Mouse (Mus musculus): Measurements from ENCODE around the gene Dppa3.
A peak's percentile ranks its signal among the peaks of the same experiment; 100 is the strongest.

Dppa3 gene

GRCm38 (mm10) chr6:122626110-122626509 is at the start of gene Dppa3:
TSS of gene Dppa3 (plus strand) at chr6:122626410.
- DNase-seq (ENCODE audit: extremely low read depth, insufficient read length, low spot score), result no peak

DNA sequence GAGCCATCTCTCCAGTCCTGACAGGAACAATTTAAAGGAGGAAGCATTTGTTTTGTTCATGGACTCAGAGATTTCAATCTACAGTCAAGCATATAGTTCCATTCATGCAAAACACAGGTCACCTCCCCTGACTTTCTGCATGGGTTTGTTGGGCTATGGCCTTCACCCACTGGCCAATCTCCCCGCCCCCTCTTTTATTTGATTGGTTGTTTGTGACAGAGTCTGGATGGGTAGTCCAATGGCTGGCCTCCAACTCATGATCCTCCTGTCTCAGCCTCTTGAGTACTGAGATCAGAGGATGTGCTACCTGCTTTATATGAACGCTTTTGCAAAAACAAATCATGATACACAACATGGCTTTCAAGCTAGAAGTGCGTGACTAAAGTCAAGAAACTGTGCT is 49.2 kb upstream of the Dppa3 start:
- DNase-seq (ENCODE audit: extremely low read depth, insufficient read length, low spot score), result no peak

DNA sequence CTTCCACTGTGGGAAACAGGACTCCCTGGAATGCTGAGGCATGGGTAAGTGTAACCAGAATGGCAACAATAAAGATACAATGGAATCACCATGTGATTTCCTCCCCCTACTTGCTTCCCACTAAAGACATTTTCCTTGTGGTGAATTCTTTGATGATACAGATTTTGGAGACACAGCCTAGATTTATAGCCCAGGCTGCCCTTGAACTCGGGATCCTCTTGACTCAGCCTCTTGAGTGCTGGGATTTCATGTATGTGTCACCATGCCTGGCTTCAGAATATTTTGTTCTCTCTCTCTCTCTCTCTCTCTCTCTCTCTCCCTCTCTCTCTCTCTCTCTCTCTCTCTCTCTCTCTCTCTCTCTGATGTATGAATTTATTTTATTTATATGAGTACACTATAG is 47.1 kb upstream of the Dppa3 start:
- no peak for DNase-seq (ENCODE audit: extremely low read depth, insufficient read length, low spot score)

DNA sequence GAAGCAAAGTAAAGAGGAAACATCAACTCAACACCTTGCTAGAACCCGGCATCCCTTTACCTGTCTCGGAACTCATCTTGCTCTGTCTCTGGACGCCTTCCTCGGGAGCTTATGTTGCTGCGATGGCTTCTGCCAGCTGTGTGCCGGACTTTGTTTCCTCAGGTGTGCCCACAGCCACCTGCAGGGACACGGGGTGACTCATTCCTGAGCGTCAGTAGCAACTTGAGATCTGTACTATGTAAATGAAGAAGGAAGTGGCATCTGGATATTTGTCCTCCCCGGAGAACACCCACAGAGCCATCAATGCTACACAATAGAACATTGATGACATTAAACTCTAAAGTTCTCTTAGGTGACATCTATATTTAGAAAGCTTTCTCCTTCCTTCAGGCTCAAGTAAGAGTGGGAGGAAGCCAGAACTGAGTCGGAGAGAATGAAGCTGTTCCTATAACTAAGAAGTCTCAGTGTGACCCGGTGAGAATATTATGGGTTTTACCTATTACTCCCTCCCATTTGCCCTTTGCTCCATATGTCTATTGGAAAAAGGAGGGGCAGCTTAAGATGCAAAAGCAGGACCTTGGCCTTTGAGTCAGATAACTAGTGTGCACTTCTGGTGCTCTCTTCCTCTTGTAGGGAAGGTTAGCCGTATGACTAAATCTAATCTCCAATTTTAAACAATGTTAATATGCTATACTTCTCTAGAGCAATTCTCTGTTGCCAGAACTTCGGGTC is 35.0 kb upstream of the Dppa3 start:
- no peak for DNase-seq (ENCODE audit: extremely low read depth, insufficient read length, low spot score)

- DNase-seq (ENCODE audit: extremely low read depth, insufficient read length, low spot score), result no peak
These were observed 33.3 kb upstream of the Dppa3 start for GRCm38 (mm10) chr6:122592905-122593304.

GRCm38 (mm10) chr6:122595637-122596036 is 30.6 kb upstream of the Dppa3 start:
- no peak for DNase-seq (ENCODE audit: extremely low read depth, insufficient read length, low spot score)

- DNase-seq (ENCODE audit: extremely low read depth, insufficient read length, low spot score), result no peak
These were observed 29.6 kb upstream of the Dppa3 start for GRCm38 (mm10) chr6:122596608-122597007.

DNA sequence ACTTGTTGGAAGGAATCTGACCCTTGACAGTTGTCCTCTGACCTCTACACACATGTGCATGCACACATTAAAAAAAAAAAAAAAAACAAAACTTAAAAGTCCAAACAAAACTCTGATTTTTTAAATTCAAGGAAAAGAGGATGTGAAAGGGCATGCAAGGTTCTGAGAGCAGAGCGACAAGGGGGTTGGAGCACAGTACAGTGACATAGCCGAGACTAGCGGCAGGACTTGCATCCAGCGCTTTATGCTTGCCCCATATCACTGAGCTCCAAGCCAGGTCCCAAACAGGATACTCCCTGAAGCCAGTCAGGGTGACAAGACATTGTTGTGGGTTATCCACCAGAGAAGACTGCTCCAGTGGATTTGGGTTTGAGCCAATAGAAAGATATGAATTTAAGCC is 28.2 kb upstream of the Dppa3 start:
- no peak for DNase-seq (ENCODE audit: extremely low read depth, insufficient read length, low spot score)

DNA sequence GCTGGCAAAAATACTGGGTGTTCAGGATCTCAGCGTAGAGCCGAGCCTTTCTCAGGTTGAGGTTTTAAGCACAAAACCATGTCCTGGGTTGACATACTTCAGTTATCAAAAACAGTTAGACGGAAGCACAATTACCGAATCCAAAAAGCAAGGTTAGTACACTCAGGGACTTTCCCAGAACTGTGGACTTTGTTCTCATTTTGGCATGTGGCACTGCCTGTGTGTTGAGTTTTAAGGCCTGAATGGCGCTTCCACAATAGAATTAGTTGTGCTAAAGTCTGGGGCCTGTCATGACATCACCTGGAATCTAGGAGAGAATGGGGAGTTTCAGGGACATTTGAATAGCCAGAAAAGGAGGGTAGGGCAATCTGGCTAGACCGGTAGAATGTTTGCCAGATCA is 27.8 kb upstream of the Dppa3 start:
- DNase-seq (ENCODE audit: extremely low read depth, insufficient read length, low spot score), result no peak

- no peak for DNase-seq (ENCODE audit: extremely low read depth, insufficient read length, low spot score)
These were observed 27.0 kb upstream of the Dppa3 start for GRCm38 (mm10) chr6:122599054-122599737.

DNA sequence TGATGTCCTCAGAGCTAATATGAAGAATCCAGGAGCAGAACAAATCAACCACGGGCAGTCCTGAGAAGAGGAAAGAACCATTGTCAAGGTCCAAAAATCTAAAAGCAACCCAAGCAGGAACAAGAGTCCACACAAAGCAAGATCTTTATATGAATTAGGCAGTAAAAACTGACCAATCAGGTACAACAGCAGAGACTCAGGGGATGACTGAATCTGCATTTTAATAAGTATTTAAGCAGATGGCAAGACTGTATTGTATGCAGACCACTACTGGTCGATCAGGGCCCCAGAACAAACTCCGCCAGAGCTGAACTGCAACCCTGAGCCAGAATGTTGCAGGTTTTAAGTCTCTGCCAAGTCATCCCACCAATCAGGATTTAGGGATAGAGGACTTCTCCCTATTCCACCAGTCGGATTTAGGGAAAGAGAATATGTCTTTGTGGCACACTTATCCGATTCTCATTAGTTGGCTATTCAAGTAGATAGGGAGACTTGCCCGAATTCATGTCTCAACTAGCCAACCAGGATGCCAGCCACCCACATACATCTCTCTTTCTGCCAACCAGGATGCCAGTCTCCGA is 26.1 kb upstream of the Dppa3 start:
- DNase-seq (ENCODE audit: extremely low read depth, insufficient read length, low spot score), result no peak

DNA sequence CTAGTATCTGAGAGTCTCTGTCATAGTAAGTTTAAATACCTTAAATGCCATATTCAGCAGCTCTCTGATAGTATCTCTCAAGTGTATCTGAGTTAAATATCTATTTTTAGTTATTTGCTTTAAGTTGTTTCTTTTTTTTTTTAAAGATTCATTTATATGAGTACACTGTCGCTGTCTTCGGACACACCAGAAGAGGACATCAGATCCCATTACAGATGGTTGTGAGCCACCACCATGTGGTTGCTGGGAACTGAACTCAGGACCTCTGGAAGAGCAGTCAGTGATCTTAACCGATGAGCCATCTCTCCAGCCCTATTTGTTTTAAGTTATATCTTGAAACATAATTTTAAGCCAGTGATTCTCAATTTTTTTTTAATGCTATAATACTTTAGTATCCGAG is 25.2 kb upstream of the Dppa3 start:
- DNase-seq (ENCODE audit: extremely low read depth, insufficient read length, low spot score), result no peak

DNA sequence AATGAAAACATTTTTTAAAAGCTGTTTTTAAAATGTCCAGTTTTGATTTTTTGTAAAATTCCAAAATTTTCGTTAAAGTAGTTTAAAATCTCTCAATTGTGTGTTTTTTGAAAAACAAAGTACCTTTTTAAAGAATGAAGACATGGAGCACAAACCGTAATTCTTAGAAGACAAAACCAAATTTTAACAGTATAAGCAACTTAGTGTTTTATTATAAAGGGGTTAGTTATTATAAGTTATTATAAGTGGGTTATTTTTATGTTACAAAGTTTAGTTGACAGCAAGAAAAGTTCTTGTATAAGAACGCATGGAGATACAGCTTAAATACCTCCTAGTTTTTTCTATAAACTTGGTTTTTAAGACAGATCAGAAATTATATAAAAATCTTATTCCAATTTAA is 24.6 kb upstream of the Dppa3 start:
- no peak for DNase-seq (ENCODE audit: extremely low read depth, insufficient read length, low spot score)

GRCm38 (mm10) chr6:122602242-122602991 is 23.8 kb upstream of the Dppa3 start, which contains the start of gene Apobec1:
TSS of gene Apobec1 (minus strand) at chr6:122602444.
- peak; percentile 82 for DNase-seq (ENCODE audit: extremely low read depth, insufficient read length, low spot score)

DNA sequence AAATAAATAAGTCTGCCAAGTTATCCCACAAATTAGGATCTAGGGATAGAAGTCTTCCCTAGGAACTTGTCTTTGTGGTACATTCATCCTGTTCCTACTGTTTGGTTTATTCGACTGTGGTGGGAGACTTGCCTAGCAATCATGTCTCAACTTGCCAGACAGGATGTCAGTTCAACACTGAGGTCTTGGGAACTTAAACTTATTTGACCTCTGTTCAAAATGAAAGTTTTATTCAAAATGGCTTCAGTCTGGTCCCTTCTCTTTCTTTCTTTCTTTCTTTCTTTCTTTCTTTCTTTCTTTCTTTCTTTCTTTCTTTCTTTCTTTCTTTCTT is 23.3 kb upstream of the Dppa3 start:
- DNase-seq (ENCODE audit: extremely low read depth, insufficient read length, low spot score), result peak; percentile 37

GRCm38 (mm10) chr6:122604260-122604659 is 21.9 kb upstream of the Dppa3 start:
- no peak for DNase-seq (ENCODE audit: extremely low read depth, insufficient read length, low spot score)

DNA sequence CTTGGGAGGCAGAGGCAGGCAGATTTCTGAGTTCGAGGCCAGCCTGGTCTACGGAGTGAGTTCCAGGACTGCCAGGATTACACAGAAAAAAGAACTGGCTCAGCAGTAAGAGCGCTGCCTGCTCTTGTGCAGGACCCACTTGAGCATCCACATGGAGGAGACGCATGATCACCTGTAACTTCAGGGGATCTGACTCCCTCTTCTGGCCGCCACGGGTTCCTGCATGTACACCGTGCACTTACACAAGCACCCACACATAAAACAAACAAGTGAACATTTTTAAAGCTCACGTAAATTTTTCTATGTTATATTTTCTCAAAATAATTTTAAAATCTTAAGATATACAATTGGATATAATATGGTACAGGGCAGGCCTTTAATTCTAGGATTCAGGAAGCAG is 20.7 kb upstream of the Dppa3 start:
- DNase-seq (ENCODE audit: extremely low read depth, insufficient read length, low spot score), result peak; percentile 11

- no peak for DNase-seq (ENCODE audit: extremely low read depth, insufficient read length, low spot score)
These were observed 19.5 kb upstream of the Dppa3 start for GRCm38 (mm10) chr6:122606661-122607060.

GRCm38 (mm10) chr6:122607700-122608099 is 18.5 kb upstream of the Dppa3 start:
- no peak for DNase-seq (ENCODE audit: extremely low read depth, insufficient read length, low spot score)

DNA sequence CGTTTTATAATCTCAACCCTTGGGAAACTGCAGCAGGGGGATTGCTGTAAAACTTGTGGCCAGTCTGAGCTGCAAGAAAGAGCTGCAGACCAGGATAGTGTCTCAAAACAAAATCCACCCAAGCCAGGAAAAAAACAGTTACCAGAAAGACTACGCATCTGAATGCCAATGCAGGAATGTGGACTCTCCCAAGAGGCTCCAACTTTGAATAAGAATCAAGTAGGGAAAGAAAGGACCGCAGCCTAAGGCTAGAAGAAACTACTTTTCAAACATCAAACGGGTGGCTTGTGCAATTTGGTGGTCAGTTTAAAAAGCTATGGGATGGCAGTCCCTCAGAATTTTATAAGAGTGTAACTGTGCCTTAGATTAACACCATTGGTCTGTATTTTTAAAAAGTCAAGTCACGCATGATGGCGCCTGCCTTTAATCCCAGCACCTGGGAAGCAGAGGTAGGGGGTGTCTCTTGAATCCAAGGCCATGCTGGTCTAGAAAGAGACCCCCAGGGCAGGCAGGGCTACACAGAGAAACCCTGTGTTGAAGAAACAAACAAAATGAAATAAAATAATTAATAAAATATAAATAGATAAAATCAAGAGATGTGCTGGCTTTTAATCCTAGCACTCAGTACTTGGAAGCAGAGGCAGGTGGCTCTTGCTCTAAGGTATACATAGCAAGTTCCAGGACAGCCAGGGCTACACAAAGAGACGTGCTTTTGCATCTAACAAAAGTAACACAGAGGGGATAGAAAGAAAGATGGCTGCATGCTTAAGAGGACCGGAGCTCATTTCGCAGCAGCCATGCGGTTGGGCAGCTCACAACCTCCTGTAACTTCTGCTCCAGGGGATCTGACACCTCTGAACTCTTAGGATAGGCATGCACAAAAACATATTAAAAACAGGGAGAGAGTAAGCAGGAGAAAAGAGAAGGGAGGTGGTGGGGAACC is 17.5 kb upstream of the Dppa3 start:
- DNase-seq (ENCODE audit: extremely low read depth, insufficient read length, low spot score), result no peak

Measured in 3134 (cell line).